Mouse (Mus musculus): ENCODE data around the gene C87436.

The C87436 gene

GRCm38 (mm10) chr6:86519767-86520345 is 81.7 kb downstream of the C87436 start:
- peak; percentile 38 to 53 for DNase-seq

DNA sequence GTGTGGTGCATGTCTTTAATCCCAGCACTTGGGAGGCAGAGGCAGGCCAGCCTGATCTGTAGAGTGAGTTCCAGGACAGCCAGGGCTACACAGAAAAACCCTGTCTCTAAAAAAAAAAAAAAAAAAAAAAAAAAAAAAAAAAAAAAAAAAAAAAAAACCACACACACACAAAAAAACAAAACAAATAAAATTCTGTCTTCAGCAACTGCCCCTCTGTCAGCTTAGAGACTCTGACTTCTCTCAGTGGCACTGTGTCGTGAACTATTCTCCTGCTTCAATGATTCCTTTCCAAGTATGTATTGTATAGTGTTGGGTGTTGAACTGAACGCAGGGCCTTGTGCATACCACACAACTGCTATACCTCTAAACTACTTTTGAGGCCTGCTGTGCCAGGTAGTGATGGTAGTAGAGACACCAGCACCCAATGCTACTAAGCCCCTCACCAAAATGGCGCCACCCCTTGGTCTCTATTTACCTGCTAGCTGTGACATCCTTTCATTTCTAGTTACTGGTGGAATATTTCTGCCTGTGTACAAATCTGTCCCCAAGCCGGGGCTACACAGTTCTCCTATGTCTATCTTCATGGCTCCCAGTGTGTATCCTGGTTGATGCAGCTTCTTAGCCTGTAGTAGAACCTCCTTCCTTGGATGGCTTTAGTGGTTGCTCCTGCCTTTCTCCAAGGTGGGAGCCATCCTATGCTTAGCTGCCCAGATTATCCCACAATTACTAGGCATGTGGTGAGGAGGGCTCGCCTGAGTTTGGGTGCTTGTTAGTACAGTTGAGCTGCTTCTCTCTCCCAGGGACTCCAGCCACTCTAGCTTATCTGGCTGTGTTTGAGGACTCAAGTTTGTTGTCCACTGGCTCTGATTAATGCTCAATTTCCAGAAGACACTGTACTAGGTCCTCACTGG is 84.1 kb downstream of the C87436 start:
- no peak for DNase-seq
